Mouse (Mus musculus) heart, postnatal 25 days (tissue): ENCODE results near the gene Hist1h2ba. TPM values are rescaled to one million over a fixed set of nuclear protein-coding genes. Genes with fewer than 3 reads are reported as not detected.

Experiments
- DNase-seq: peaks from one replicate; pipeline ENCODE4 v3.0.0; 2022; ENCODE audit warnings: low spot score
- intact Hi-C: fragments of 180-260 bp; cut with DNase I; formaldehyde crosslinking; loops from one replicate; pipeline ENCODE4 v1.15.1; 2025
- total RNA-seq, 2 experiments: library from RNA; stranded (reverse); gene quantifications; 2 replicates each; pipeline ENCODE4 v1.2.3; 2021

The Hist1h2ba gene
- total RNA-seq, result not detected

DNA sequence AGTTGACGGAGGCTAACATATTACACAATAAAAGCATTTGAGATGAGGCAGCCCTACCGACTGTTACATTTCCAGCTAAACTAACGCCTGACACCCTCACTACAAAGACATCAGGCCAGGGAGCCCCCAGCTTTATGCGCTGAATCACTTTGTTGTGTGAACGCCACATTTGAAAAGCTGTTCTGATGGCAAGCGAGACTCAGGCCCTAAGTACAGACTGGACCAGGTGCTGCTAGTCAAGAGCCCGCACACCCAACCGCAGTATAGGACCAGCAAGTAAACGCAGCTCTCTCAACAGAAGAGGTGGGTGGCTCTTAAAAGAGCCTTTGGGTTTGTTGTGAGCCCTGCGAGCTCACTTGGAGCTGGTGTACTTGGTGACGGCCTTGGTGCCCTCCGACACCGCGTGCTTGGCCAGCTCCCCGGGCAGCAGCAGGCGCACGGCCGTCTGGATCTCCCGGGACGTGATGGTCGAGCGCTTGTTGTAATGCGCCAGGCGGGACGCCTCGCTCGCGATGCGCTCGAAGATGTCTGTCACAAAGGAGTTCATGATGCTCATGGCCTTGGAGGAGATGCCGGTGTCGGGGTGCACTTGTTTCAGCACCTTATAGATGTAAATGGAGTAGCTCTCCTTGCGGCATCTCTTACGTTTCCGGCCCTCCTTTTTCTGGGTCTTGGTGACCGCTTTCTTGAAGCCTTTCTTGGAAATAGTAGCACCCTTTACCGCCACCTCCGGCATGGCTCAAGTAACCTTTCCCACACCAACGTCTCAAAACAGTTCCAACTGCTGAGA, at the start of gene Hist1h2ba:
Gene Hist1h2ba, minus strand, starts transcription at position 736 of the 790 bp plus-strand sequence.
- DNase-seq, result no peak
- intact Hi-C loops, result no loop called here

DNA sequence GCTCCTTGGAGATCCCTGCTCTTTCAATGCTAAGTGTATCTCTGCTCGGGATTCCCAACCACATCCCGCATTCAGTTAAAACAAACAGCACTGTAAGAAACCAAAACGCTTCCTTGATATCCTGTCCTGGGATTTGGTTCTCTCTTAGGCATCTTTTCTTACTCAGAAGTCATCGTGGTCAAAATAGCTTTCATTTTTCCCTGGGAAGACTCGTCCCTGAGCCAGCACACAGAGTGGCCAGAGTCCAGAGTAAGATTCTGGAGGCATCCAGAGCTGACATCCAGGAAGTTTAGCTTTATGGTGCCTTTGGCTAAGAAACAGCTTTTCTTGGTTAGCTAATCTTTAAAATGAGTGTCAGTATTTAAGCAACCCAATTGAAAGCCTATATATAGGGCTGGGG, 38.3 kb upstream of the Hist1h2ba start:
- no peak for DNase-seq
- intact Hi-C loops, result no loop called here

DNA sequence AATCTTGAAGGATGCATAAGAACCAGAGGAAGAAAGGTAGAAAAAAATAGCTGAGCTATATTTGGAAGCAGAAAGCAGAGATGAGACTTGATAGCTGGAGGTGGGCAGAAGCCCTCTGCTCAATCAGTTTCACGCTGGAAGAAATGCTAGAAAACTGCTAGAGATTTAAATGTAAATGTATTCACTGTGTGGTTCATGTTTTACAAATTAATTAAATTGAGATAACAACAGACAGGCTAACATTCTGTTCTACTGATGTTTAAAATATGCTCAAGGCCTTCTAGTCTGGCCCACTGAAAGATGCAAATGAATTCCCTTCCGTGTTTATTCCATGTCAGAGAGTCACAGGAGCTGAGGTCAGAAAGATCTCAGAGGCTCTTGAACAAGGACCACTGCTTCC, 37.9 kb upstream of the Hist1h2ba start:
- intact Hi-C loops, result no loop called here
- DNase-seq, result no peak

DNA sequence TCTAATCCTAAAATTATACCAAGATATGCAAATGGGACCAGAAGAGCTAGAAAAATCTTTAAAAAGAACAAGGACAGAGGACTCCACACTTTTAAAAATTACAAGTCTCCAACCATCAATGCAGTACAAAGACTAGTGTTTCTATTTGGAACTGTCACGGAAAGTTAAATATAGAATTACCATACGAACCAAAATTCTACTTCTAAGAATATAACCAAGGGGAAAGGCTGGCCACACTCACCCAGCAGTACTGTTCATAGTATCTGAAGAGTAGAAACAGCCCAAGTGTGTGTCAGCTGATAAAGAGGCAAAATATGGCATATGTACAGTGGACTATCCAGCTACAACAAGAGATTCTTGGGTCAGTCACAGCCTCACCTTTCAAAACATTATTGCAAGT, 31.0 kb upstream of the Hist1h2ba start:
- intact Hi-C loops, result no loop called here
- DNase-seq, result no peak

GRCm38 (mm10) chr13:23959776-23960175, 25.8 kb upstream of the Hist1h2ba start:
- no peak for DNase-seq
- intact Hi-C loops, result no loop called here

GRCm38 (mm10) chr13:23950928-23951327, 17.0 kb upstream of the Hist1h2ba start:
- DNase-seq, result no peak
- intact Hi-C loops, result no loop called here

- DNase-seq, result no peak
- intact Hi-C loops, result no loop called here
Measured at GRCm38 (mm10) chr13:23949484-23950246, 15.7 kb upstream of the Hist1h2ba start.

GRCm38 (mm10) chr13:23946254-23946653, 12.3 kb upstream of the Hist1h2ba start:
- no peak for DNase-seq
- intact Hi-C loops, result no loop called here

DNA sequence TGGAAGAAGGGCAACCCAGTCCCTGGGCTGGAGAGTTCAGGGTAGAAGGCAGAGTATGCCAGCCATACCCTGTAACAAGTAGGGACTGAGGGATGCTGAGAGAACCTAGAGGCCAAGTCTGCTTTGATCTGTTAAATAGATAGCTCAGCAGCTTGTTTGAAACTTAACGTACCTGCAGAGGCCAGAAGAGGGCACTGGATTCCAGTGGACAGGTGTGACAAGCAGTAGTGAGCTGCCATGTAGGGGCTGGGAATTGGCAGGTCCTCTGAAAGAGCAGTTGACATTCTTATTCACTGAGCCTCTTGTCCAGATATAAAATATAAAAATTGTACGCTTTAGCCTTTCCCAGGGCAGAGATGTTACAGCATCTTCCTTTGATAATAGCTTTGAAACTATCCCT, 8.9 kb upstream of the Hist1h2ba start:
- DNase-seq, result no peak
- intact Hi-C loops, result no loop called here

DNA sequence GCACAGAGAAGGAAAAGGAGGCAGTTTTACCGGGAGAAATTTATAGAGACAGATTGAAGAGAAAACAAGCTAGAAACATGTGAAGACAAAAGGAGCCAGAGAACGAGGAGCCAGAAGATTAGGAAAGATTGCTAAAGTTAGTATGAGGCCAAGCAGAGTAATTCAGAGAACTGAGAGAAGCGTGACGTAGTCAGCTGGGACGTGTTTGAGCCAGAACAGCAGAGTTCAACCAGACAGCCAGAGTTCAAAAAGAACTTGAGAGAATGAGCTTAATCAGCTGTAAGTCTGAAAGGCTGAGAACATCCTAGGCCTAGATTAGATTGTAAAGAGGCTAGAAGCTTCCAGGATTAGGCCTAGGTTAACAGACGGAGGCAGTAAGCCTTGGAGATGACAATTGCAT, 6.3 kb upstream of the Hist1h2ba start:
- intact Hi-C loops, result no loop called here
- DNase-seq, result no peak

DNA sequence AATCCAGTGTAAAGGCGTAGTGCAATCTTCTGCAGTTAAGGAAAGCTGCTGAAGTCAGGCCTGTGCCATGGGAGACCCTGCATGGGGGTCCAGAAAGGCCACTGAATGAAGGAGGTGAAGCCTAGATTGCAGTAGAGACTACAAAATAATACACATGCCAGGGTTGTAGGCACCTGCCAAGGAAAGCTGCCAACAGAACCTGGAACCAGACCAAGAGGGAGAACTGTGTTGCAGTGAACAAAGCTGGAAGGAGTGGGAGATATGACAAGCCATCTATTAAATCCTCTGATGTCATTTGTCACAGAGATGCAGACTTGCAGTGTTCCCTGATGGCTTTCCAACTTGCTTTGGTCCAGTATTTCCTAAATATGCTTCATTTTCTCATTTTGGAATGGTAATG, 4.7 kb upstream of the Hist1h2ba start:
- intact Hi-C loops, result no loop called here
- DNase-seq, result no peak

DNA sequence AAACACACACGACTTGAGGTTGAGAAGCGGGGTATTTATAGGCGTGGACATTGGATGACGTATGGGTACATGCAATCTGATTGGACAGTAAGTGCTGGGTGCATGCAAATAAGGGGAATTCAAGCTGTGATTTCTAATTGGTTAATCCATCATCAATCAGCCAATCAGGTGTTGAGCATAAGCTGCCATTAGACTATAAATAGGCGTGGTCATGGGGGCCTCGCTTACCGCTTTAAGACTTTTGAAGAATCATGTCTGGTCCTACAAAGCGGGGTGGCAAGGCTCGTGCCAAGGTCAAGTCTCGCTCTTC, 210 bp upstream of the Hist1h2ba start, which contains the start of gene Hist1h2aa:
Gene Hist1h2aa, plus strand, starts transcription at position 252 of the 310 bp plus-strand sequence.
- intact Hi-C loops, result no loop called here
- no peak for DNase-seq

DNA sequence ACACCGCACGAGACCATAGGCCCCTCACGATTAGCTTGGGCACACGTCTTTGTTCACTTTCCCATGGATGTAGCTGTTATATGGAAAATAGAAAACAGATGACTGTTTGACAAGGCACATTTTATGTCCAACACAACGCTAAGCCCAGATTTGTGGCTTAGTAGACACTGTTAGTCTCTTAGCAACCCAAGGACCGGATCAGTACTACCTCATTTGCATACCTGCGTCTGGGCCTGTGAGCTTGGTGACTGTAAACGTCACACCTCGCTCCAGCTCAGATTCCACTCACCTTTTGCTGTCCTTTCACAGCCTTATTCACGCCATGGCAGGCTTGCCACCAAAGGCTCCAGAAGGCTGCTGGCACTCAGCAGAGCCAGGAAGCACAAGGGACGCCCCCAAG, 3.1 kb downstream of the Hist1h2ba start:
- intact Hi-C loops, result no loop called here
- DNase-seq, result no peak

DNA sequence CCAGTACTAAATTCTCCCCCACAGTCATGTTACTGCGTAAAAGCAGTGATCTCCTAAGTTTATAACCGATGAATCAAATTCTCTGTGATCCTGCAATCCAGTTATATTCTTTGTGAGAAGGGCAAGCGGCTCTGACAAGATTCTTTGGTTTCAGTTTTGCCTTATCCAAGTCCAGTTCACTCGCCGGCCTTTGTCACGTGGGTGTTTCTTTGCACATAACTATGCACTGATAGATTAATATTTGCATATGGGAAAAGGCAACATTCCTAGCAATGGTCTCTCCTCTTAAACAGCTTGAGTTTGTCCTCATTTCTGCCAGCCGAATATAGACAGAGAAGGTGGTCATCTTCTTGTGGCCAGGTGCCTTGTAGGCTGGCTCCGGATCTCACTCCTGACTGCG, 3.5 kb downstream of the Hist1h2ba start:
- intact Hi-C loops, result no loop called here

GRCm38 (mm10) chr13:23928637-23929036, 5.3 kb downstream of the Hist1h2ba start:
- intact Hi-C loops, result no loop called here
- no peak for DNase-seq

More for the DNA sequence above, 3.5 kb downstream of the Hist1h2ba start:
- no peak for DNase-seq

GRCm38 (mm10) chr13:23925792-23926191, 8.2 kb downstream of the Hist1h2ba start:
- intact Hi-C loops, result no loop called here
- no peak for DNase-seq

DNA sequence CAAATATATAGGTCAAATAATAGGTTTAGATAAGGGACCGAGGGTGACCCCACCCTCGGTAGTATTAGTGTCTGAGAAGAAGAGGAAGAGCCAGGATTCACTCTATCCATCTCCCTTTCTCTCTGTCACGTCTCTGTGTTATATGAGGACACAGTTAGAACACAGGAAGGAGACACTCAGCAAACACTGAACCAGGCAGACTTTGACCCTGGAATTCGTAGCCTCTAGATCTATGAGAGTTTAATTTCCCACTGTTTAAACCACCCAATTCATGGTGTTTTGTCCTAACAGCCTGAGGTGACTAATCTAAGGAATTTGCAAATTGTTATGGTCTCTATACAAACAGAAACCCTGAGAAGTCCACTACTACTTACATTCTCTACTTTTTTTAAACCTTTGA, 16.3 kb downstream of the Hist1h2ba start:
- intact Hi-C loops, result no loop called here
- DNase-seq, result no peak

- DNase-seq, result no peak
- intact Hi-C loops, result no loop called here
Measured at GRCm38 (mm10) chr13:23916132-23916531, 17.8 kb downstream of the Hist1h2ba start.

DNA sequence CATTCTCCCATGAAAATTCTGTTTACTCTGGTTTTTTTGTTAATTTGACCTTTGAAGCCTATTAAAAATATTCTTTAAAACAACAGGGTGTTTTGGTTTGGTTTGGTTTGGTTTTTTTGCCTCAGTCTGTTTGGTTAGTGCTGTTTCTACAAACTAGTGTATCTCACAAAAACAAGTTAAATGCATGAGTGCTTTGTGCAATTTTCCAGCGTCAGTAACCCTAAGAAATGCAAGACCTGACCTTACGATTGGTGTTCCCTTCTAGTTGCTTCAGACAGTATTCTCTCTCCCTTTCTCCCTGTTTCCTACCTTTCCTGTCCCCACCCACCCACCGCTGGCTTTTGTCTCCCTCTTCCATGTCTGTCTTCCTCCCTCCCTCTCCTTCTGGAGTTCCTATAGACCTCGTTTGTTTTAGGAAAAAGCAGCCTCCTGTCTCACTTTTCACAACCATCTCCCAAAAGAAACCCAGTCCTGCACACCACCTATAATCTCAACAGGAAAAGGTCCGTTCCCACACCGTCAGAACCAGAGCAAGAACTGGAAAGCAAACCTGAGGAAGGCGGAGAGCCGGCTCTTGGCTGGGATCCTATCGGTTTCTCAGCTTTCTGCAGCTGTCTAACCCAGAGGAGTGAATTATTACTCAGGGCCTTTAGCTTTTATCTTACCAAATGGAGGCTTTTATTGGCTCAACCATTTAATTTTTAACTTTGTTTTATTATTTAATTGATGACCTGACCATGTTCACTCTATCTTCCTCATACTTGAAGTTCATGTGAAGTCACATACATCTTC, 19.4 kb downstream of the Hist1h2ba start, which contains the start of gene Slc17a4:
Gene Slc17a4, minus strand, starts transcription at position 634 of the 792 bp plus-strand sequence.
- no peak for DNase-seq
- intact Hi-C loops, result no loop called here

DNA sequence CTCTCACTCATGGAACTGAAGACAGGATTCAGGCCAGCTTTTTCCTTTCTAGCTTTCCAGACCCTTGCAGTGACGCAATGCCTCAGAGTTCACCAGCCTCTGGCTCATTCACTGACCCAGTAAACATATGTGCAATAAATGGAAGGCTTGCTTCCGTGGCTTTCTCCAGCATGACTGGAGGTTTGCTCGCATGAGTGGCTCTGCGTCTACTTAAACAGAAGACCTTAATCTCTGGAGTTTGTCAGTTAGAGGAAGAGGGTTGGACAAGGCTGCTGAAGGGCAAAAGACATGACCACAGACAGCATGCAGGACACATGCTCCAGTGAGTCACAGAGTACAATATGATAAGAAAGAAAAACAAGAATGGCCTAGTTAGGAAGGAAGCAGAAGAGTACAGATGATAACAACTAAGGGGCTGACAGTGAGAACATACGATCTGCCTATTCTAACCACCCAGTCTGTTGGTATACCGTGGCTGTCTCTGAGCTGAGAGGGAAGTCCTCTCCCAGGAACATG, 20.1 kb downstream of the Hist1h2ba start:
- intact Hi-C loops, result no loop called here
- no peak for DNase-seq
